Mouse (Mus musculus): ENCODE measurements around the gene Gm3542. TPM values are rescaled to one million over a fixed set of nuclear protein-coding genes. Genes with fewer than 3 reads are reported as not detected.
"Not testable (repeated sequence)": the region's sequence is repeated elsewhere in the genome, so short reads cannot be mapped to it uniquely, and the experiment has no call there.

Gene Gm3542
- polyA plus RNA-seq (2015; fragmentation: Nextera tagmentation; extraction: Ambion mirVana) = not detected in 2 replicates

- not testable (repeated sequence) for H3K4me2 ChIP-seq (ENCODE audit: low read depth, low read length); H3K36me3 ChIP-seq (ENCODE audit: control insufficient read depth, insufficient read depth, low read length); ATAC-seq (ENCODE audit: low read depth)
Measured at GRCm38 (mm10) chr14:5334828-5335227, at the start of gene Gm3542. TSS of gene Gm3542 (minus strand) at chr14:5334928.

More at GRCm38 (mm10) chr14:5334828-5335227, at the start of gene Gm3542:
- not testable (repeated sequence) for H3K27me3 ChIP-seq (ENCODE audit: control insufficient read depth, insufficient read depth, low read depth, low read length); H3K27ac ChIP-seq (ENCODE audit: low read length); H3K4me3 ChIP-seq (ENCODE audit: low read length); H3K9me3 ChIP-seq (ENCODE audit: control insufficient read depth, low read length); H3K4me1 ChIP-seq (replicated peaks; ENCODE audit: control insufficient read depth, insufficient read depth, low read length); H3K9ac ChIP-seq (ENCODE audit: low read length)
- no CpG with 5 or more reads among the region's 2 CpGs for WGBS

Other genes with a start within 250 kb of the Gm3542 start
- gene Gm8279, start 203.4 kb downstream of the Gm3542 start, polyA plus RNA-seq (2015; fragmentation: Nextera tagmentation; extraction: Ambion mirVana) = not detected in 2 replicates
- gene Gm3317, start 170.4 kb downstream of the Gm3542 start, polyA plus RNA-seq (2015; fragmentation: Nextera tagmentation; extraction: Ambion mirVana) = not detected in 2 replicates
- gene Gm8271, start 149.1 kb downstream of the Gm3542 start, polyA plus RNA-seq (2015; fragmentation: Nextera tagmentation; extraction: Ambion mirVana) = not detected in 2 replicates
- not detected in 2 replicates for gene Gm3526, start 74.3 kb downstream of the Gm3542 start, polyA plus RNA-seq (2015; fragmentation: Nextera tagmentation; extraction: Ambion mirVana)
- not detected in 2 replicates for gene Gm3500, start 54.1 kb upstream of the Gm3542 start, polyA plus RNA-seq (2015; fragmentation: Nextera tagmentation; extraction: Ambion mirVana)
- gene Gm3194, start 120.5 kb upstream of the Gm3542 start, polyA plus RNA-seq (2015; fragmentation: Nextera tagmentation; extraction: Ambion mirVana) = 0.44 TPM in 2 replicates
- not detected in 2 replicates for gene Gm8246, start 142.9 kb upstream of the Gm3542 start, polyA plus RNA-seq (2015; fragmentation: Nextera tagmentation; extraction: Ambion mirVana)
- 0.09 TPM in 1 of 2 replicates, not detected in the other for gene Gm3187, start 149.3 kb upstream of the Gm3542 start, polyA plus RNA-seq (2015; fragmentation: Nextera tagmentation; extraction: Ambion mirVana)
- gene Gm3488, start 166.7 kb upstream of the Gm3542 start, polyA plus RNA-seq (2015; fragmentation: Nextera tagmentation; extraction: Ambion mirVana) = 1.0 and 1.6 TPM in 2 replicates
- 0.35 TPM in 1 of 2 replicates, not detected in the other for gene Gm3532, start 203.6 kb upstream of the Gm3542 start, polyA plus RNA-seq (2015; fragmentation: Nextera tagmentation; extraction: Ambion mirVana)

Measured in lung, embryonic 16.5 days (tissue).